Mouse (Mus musculus): Measurements from ENCODE around the gene Gm12184.

GRCm38 (mm10) chr11:48870781-48871180, 44.3 kb upstream of the Gm12184 start:
- TF ChIP-seq CTCF (IDR thresholded peaks at IDR 0.05; ENCODE audit: low read depth) (no peak), EP300 (IDR thresholded peaks at IDR 0.05; ENCODE audit: low read depth) (no peak)

Data from heart, postnatal 0 days (tissue).